Mouse (Mus musculus): ENCODE measurements around the gene Ccdc89.
A peak's percentile ranks its signal among the peaks of the same experiment; 100 is the strongest.

The Ccdc89 gene

GRCm38 (mm10) chr7:90426020-90427001 lies at the start of gene Ccdc89:
TSS of gene Ccdc89 (plus strand) at chr7:90426577.
- TF ChIP-seq GATA4 (IDR thresholded peaks at IDR 0.05; ENCODE audit: insufficient replicate concordance, low read length) = no peak

GRCm38 (mm10) chr7:90384411-90384810 lies 42.0 kb upstream of the Ccdc89 start:
- no peak for TF ChIP-seq GATA4 (IDR thresholded peaks at IDR 0.05; ENCODE audit: insufficient replicate concordance, low read length)

- no peak for TF ChIP-seq GATA4 (IDR thresholded peaks at IDR 0.05; ENCODE audit: insufficient replicate concordance, low read length)
Measured at GRCm38 (mm10) chr7:90386885-90387459, 39.4 kb upstream of the Ccdc89 start.

GRCm38 (mm10) chr7:90389765-90390164 lies 36.6 kb upstream of the Ccdc89 start:
- TF ChIP-seq GATA4 (IDR thresholded peaks at IDR 0.05; ENCODE audit: insufficient replicate concordance, low read length) = no peak

GRCm38 (mm10) chr7:90395073-90395472 lies 31.3 kb upstream of the Ccdc89 start:
- TF ChIP-seq GATA4 (IDR thresholded peaks at IDR 0.05; ENCODE audit: insufficient replicate concordance, low read length) = no peak

- TF ChIP-seq GATA4 (IDR thresholded peaks at IDR 0.05; ENCODE audit: insufficient replicate concordance, low read length) = no peak
Measured at GRCm38 (mm10) chr7:90395928-90396327, 30.4 kb upstream of the Ccdc89 start.

GRCm38 (mm10) chr7:90409934-90410333 lies 16.4 kb upstream of the Ccdc89 start:
- no peak for TF ChIP-seq GATA4 (IDR thresholded peaks at IDR 0.05; ENCODE audit: insufficient replicate concordance, low read length)

- no peak for TF ChIP-seq GATA4 (IDR thresholded peaks at IDR 0.05; ENCODE audit: insufficient replicate concordance, low read length)
Measured at GRCm38 (mm10) chr7:90427006-90427405, 629 bp downstream of the Ccdc89 start.

- TF ChIP-seq GATA4 (IDR thresholded peaks at IDR 0.05; ENCODE audit: insufficient replicate concordance, low read length) = no peak
Measured at GRCm38 (mm10) chr7:90432221-90432620, 5.8 kb downstream of the Ccdc89 start.

GRCm38 (mm10) chr7:90440044-90440443 lies 13.7 kb downstream of the Ccdc89 start:
- TF ChIP-seq GATA4 (IDR thresholded peaks at IDR 0.05; ENCODE audit: insufficient replicate concordance, low read length) = no peak

GRCm38 (mm10) chr7:90442070-90442469 lies 15.7 kb downstream of the Ccdc89 start:
- no peak for TF ChIP-seq GATA4 (IDR thresholded peaks at IDR 0.05; ENCODE audit: insufficient replicate concordance, low read length)

- TF ChIP-seq GATA4 (IDR thresholded peaks at IDR 0.05; ENCODE audit: insufficient replicate concordance, low read length) = peak; percentile 54; the same call in 1 of the 2 replicates
Measured at GRCm38 (mm10) chr7:90442518-90443080, 16.2 kb downstream of the Ccdc89 start, which contains the start of gene Crebzf. TSS of gene Crebzf (plus strand) at chr7:90442729.

- no peak for TF ChIP-seq GATA4 (IDR thresholded peaks at IDR 0.05; ENCODE audit: insufficient replicate concordance, low read length)
Measured at GRCm38 (mm10) chr7:90443101-90444091, 17.0 kb downstream of the Ccdc89 start.

- TF ChIP-seq GATA4 (IDR thresholded peaks at IDR 0.05; ENCODE audit: insufficient replicate concordance, low read length) = no peak
Measured at GRCm38 (mm10) chr7:90444206-90444605, 17.8 kb downstream of the Ccdc89 start.
